Mouse (Mus musculus): ENCODE data around the gene Pdzrn3.

GRCm38 (mm10) chr6:101234349-101234748, 143.3 kb downstream of the Pdzrn3 start:
- TF ChIP-seq MYOD1 (IDR thresholded peaks at IDR 0.05; ENCODE audit: control insufficient read depth in 1 of 3, insufficient read length in 2 of 3, low read depth in 2 of 3): no peak
- no peak for TF ChIP-seq TCF12 (IDR thresholded peaks at IDR 0.05; ENCODE audit: insufficient read depth, poor library complexity, severe bottlenecking)
- no peak for TF ChIP-seq POLR2AphosphoS2 (IDR thresholded peaks at IDR 0.05; ENCODE audit: insufficient read length, low read depth)
- TF ChIP-seq POLR2A (IDR thresholded peaks at IDR 0.05; ENCODE audit: insufficient read length, low read depth): no peak
- TF ChIP-seq E2F4 (IDR thresholded peaks at IDR 0.05; ENCODE audit: insufficient read depth): no peak
- no peak for TF ChIP-seq MYOG (IDR thresholded peaks at IDR 0.05; ENCODE audit: control insufficient read depth in 1 of 3, insufficient read depth in 1 of 3, insufficient read length in 2 of 3, low read depth in 2 of 3)
